Mouse (Mus musculus) ES-Bruce4 (cell line): ENCODE measurements around the gene Doc2a. TPM values are rescaled to one million over a fixed set of nuclear protein-coding genes. Genes with fewer than 3 reads are reported as not detected.

Experiments
- H3K27ac ChIP-seq: 2 replicates; pipeline ENCODE4 v1.5.1; 2012; ENCODE audit warnings: low read length, inconsistent platforms; ENCODE audit not compliant: insufficient read depth
- H3K27me3 ChIP-seq: 2 replicates; pipeline ENCODE4 v1.6.1; 2012; ENCODE audit warnings: mild to moderate bottlenecking, low read length, inconsistent platforms; ENCODE audit not compliant: control insufficient read depth, poor library complexity, insufficient read depth, severe bottlenecking
- H3K36me3 ChIP-seq: 2 replicates; pipeline ENCODE4 v1.6.1; 2012; ENCODE audit warnings: inconsistent platforms, mild to moderate bottlenecking, low read length, moderate library complexity; ENCODE audit not compliant: control insufficient read depth, poor library complexity, insufficient read depth, severe bottlenecking
- H3K4me1 ChIP-seq: one replicate; pipeline ENCODE4 v1.8.1; 2011; ENCODE audit warnings: low read length; ENCODE audit not compliant: control insufficient read depth, insufficient read depth
- H3K4me3 ChIP-seq: 2 replicates; pipeline ENCODE4 v1.5.1; 2011; ENCODE audit warnings: low read depth, mild to moderate bottlenecking, low read length
- H3K9ac ChIP-seq: 2 replicates; pipeline ENCODE4 v1.6.1; 2012; ENCODE audit warnings: low read depth, mild to moderate bottlenecking, inconsistent platforms; ENCODE audit not compliant: poor library complexity, severe bottlenecking
- H3K9me3 ChIP-seq: replicated peaks from 2 replicates; pipeline ENCODE4 v1.6.1; 2012; ENCODE audit warnings: mild to moderate bottlenecking, low read length, inconsistent platforms; ENCODE audit not compliant: control insufficient read depth, poor library complexity, insufficient read depth, severe bottlenecking
- CTCF ChIP-seq: IDR thresholded peaks from one replicate; pipeline ENCODE4 v1.8.1; 2011; ENCODE audit warnings: low read depth, low read length
- EP300 ChIP-seq: IDR thresholded peaks from 2 replicates; pipeline ENCODE4 v1.6.1; 2011; ENCODE audit warnings: low read depth, low read length; ENCODE audit not compliant: insufficient read depth
- POLR2A ChIP-seq: IDR thresholded peaks from one replicate; pipeline ENCODE4 v1.8.1; 2011; ENCODE audit warnings: low read length; ENCODE audit not compliant: insufficient read depth
- polyA plus RNA-seq: library from polyadenylated mRNA; stranded (reverse); fragments of >200 nt; gene quantifications from 2 replicates; pipeline ENCODE4 v1.2.4, GENCODE M21; 2011; ENCODE audit warnings: low read depth; ENCODE audit not compliant: missing spikeins, insufficient read depth, insufficient read length

Doc2a gene
- polyA plus RNA-seq, 1 experiment, result 3.3 TPM

DNA sequence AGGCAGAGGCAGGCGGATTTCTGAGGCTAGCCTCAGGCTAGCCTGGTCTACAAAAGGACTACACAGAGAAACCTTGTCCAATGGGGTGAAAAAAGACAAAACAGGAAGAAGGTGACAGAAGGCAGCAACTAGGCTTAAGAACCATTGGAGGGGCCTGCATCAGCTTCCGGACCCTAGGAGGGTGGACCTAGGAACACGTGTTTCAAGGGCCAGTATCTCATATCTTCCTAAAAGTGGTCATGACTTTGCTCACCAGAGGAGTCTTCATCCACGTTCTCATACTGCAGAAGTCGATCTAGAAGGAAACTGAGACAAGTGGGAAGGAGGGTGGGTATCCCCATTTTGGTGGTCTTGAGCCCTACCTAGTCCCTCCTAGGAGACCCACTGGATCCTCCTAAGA is 13.8 kb downstream of the Doc2a start:
- H3K27ac ChIP-seq, result peak overlapping the region; percentile 53
- H3K9ac ChIP-seq, result peak overlapping the region; percentile 87

DNA sequence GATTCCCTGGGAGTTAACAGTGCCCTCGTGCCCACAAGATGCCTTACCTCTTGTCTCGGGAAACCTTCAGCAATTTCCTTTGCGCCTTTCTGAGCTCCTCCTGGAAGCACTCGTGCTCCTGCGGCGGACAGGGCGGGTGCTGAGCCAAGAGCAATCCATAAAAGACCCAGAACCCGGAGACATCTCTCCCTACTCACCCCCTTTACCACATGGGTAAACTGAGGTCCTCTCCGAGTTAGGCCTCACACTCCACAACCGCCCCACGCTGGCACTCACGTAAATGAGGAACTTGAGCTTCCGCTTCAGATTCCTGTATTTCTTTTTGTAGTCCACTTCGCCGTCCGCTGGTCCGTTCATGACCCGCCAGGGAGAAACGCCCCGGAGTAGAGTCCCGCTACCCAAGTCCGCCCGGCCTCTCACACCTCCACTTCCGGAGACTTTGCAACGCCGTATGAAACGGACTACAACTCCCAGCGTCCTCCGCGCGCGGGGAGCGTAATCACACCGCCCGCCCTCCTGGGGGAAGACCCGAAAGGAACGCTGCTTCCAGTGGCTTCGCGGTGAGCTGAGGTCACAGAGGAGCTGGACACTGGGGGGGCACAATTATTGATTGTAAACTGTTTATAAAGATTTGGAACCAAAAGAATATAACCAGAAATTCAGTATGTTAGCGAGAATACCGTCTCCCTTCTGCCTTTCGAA is 14.4 kb downstream of the Doc2a start, which contains the start of gene Hirip3:
Gene Hirip3 (plus strand): TSS at position 544 of the 702 bp plus-strand sequence.
- TF ChIP-seq EP300, result 0 out of 2 replicates have a peak, but pooled peaks have one; percentile 28
- TF ChIP-seq CTCF, result no peak
- peak; percentile 91 for TF ChIP-seq POLR2A
- H3K36me3 ChIP-seq, result peaks cover 33% of the 10 kb centered on the region

More for the DNA sequence above, 13.8 kb downstream of the Doc2a start:
- no peaks in the 10 kb centered on the region for H3K9me3 ChIP-seq
- H3K27me3 ChIP-seq, result no peaks in the 10 kb centered on the region
- peaks cover 36% of the 10 kb centered on the region for H3K36me3 ChIP-seq
- TF ChIP-seq CTCF, result no peak
- TF ChIP-seq POLR2A, result no peak
- no peak for TF ChIP-seq EP300
- H3K4me3 ChIP-seq, result peak overlapping the region; percentile 96
- H3K4me1 ChIP-seq, result peaks cover 2% of the 10 kb centered on the region

GRCm38 (mm10) chr7:126862147-126862784 is 15.1 kb downstream of the Doc2a start, which contains the start of gene Ino80e:
TSS of gene Ino80e (minus strand) at chr7:126862377.
- Histone ChIP-seq H3K4me1 (peaks cover 2% of the 10 kb centered on the region), H3K9me3 (no peaks in the 10 kb centered on the region), H3K27ac (peak within 1 kb of the TSS; percentile 53), H3K36me3 (peaks cover 33% of the 10 kb centered on the region), H3K27me3 (no peaks in the 10 kb centered on the region), H3K9ac (peak within 1 kb of the TSS; percentile 88), H3K4me3 (peak within 1 kb of the TSS; percentile 96)
- TF ChIP-seq CTCF, result no peak
- no peak for TF ChIP-seq EP300
- no peak for TF ChIP-seq POLR2A

More for the DNA sequence above, 14.4 kb downstream of the Doc2a start, which contains the start of gene Hirip3:
- H3K4me3 ChIP-seq, result peak within 1 kb of the TSS; percentile 96
- peak within 1 kb of the TSS; percentile 53 for H3K27ac ChIP-seq
- no peaks in the 10 kb centered on the region for H3K27me3 ChIP-seq
- H3K4me1 ChIP-seq, result peaks cover 2% of the 10 kb centered on the region
- H3K9me3 ChIP-seq, result no peaks in the 10 kb centered on the region
- H3K9ac ChIP-seq, result peak within 1 kb of the TSS; percentile 88

DNA sequence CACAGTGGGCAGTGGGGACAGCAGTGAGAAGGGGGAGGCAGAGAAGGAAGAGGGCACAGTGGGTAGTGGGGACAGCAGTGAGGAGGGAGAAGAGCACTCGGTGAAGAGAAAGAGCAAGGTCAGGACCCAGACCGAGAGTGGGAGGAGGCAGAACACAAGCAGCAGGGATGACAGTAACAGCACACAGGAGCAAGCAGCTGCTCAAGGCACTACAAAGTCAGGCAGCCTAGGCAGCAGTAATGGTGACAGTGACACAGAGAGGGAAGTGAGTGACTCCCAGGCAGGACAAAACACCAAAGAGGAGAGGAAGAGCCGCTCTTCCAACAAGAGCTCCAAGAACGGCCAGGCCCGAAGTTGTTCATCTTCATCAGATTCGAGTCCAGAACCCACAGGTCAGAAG is 16.6 kb downstream of the Doc2a start:
- Histone ChIP-seq H3K27ac (no peak overlapping the region), H3K27me3 (no peaks in the 10 kb centered on the region), H3K9ac (no peak overlapping the region), H3K36me3 (peaks cover 30% of the 10 kb centered on the region), H3K9me3 (no peaks in the 10 kb centered on the region), H3K4me1 (no peaks in the 10 kb centered on the region), H3K4me3 (no peak overlapping the region)
- TF ChIP-seq POLR2A (no peak), CTCF (no peak), EP300 (no peak)

DNA sequence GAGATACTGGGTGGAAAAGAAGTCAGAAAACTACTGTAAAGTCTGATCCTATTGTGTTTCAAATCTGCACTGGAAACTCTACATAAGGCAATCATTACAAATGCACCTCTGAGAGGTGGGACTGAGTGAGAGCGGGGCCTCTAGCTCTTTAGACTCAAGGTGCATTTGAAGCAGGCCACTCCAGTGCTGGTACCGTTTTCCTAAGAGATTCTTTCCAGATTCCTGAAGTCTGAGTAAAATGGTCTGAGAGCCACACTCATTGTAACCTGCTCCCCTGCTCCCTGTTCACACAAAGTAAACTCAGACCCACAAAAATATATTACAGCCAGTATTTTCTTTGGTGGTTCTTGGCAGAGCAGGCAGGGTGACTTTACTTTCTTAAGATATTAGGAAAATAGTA is 20.3 kb downstream of the Doc2a start:
- Histone ChIP-seq H3K9ac (no peak overlapping the region), H3K27ac (no peak overlapping the region), H3K4me1 (no peaks in the 10 kb centered on the region), H3K36me3 (peaks cover 37% of the 10 kb centered on the region), H3K9me3 (no peaks in the 10 kb centered on the region), H3K4me3 (no peak overlapping the region), H3K27me3 (no peaks in the 10 kb centered on the region)
- no peak for TF ChIP-seq EP300
- TF ChIP-seq POLR2A, result no peak
- no peak for TF ChIP-seq CTCF

DNA sequence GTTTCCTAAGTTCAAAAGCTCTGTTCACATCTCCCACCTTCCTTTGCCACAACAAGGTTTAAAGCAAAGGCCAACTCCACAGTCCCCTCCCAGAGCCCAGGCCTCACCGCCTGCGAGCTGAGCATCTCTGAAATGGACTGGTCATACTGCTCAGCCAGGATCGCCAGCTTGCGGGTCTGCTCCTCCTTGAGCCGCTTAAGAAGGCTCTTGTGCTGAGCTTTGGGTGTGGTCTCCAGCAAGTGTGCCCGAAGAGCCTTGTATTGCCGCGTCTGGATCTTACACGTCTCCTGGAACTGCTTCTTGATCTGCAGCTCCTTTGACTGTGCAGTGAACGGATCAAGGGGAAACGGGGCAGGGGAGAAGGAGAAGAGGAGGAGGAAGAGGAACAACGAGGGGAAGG is 20.8 kb downstream of the Doc2a start:
- Histone ChIP-seq H3K4me3 (no peak overlapping the region), H3K27me3 (no peaks in the 10 kb centered on the region), H3K9ac (no peak overlapping the region), H3K27ac (no peak overlapping the region), H3K36me3 (peaks cover 37% of the 10 kb centered on the region), H3K4me1 (no peaks in the 10 kb centered on the region), H3K9me3 (no peaks in the 10 kb centered on the region)
- TF ChIP-seq CTCF (no peak), EP300 (no peak), POLR2A (no peak)
